Mouse (Mus musculus): ENCODE data around the gene Wdr25.

DNA sequence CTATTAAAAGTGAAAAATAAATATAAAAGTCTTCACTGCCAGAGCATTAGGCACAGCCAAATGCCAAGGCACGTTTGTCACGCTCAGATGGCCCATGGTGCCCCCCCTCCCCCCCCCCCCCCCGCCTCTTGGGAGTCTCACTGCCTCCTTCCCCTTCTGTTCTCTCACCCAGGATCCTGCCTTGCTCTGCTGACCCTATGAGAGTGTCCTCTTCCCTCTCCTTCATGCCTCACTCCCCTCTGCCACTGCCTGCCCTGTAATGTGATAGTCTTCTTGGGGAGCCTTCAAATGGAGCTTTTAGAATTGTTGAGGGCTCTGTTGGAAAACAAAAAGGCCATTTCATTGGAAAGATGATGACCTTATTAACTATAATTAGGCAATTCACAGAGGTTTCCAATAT, 38.7 kb downstream of the Wdr25 start:
- TF ChIP-seq CTCF (IDR thresholded peaks at IDR 0.05; ENCODE audit: low read depth, low read length) (no peak), POLR2A (IDR thresholded peaks at IDR 0.05; ENCODE audit: extremely low read depth, insufficient read depth, low read length) (no peak)

All from liver, adult 2 months (tissue).